Mouse (Mus musculus): Measurements from ENCODE around the gene Rtl10. TPM values are rescaled to one million over a fixed set of nuclear protein-coding genes. Genes with fewer than 3 reads are reported as not detected.
"Not testable (repeated sequence)": the region's sequence is repeated elsewhere in the genome, so short reads cannot be mapped to it uniquely, and the experiment has no call there.

Gene Rtl10
- polyA plus RNA-seq, 1 experiment from 2014 or later = 3.4 TPM

DNA sequence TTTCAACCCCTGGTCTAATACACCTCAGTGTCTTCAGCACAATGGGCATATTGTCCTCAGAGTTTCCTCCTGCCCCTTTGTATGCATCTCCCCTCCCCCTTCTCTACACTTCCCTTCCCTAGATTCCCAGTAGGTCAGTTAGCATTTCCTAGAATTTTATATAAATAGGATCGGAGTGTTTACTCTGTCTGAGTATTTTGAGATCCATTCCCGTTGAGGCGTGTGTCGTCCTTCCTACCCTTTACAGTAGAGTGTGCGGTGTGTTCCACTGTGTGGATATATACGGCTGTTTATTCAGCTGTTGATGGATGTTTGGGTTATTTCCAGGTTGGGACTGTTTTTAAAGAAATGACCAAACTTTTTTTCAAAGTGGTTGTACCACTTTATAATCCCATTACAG lies 14.8 kb downstream of the Rtl10 start:
- no peak for ATAC-seq (ENCODE audit: low read depth)
- Histone ChIP-seq H3K27me3 (ENCODE audit: control insufficient read depth, insufficient read depth, low read length) (no peaks in the 10 kb centered on the region), H3K4me2 (ENCODE audit: low read depth, low read length) (no peak overlapping the region), H3K4me1 (ENCODE audit: control insufficient read depth, insufficient read depth, low read length) (no peaks in the 10 kb centered on the region), H3K27ac (ENCODE audit: low read depth, low read length) (no peak overlapping the region), H3K36me3 (ENCODE audit: control insufficient read depth, insufficient read depth, low read length) (no peaks in the 10 kb centered on the region), H3K9ac (replicated peaks; ENCODE audit: low read depth, low read length) (no peak overlapping the region), H3K4me3 (ENCODE audit: low read depth, low read length) (no peak overlapping the region), H3K9me3 (ENCODE audit: control insufficient read depth, low read length) (no peaks in the 10 kb centered on the region)
- WGBS = 82% methylated on average over 6 of the region's 6 CpGs

DNA sequence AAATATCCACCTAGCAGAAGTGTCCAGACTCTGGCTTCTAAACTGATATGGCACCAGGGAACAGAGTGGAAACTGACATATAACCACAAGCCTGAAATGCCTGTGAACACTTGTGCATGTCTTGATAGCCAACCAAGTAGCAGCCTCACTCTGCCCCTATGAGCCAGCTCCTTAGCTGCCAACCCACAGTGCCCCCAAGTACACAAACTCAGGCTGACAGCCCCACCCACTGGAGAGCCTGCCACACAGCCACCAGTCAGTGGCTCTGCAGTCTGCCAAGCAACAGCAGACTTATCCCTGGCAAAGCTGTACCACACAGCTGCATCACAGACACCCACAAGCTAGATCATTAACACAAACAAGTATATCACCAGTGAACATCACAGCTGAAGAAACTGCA lies 19.4 kb downstream of the Rtl10 start:
- no peak for ATAC-seq (ENCODE audit: low read depth)
- Histone ChIP-seq H3K36me3 (ENCODE audit: control insufficient read depth, insufficient read depth, low read length) (no peaks in the 10 kb centered on the region), H3K27me3 (ENCODE audit: control insufficient read depth, insufficient read depth, low read length) (no peaks in the 10 kb centered on the region)

DNA sequence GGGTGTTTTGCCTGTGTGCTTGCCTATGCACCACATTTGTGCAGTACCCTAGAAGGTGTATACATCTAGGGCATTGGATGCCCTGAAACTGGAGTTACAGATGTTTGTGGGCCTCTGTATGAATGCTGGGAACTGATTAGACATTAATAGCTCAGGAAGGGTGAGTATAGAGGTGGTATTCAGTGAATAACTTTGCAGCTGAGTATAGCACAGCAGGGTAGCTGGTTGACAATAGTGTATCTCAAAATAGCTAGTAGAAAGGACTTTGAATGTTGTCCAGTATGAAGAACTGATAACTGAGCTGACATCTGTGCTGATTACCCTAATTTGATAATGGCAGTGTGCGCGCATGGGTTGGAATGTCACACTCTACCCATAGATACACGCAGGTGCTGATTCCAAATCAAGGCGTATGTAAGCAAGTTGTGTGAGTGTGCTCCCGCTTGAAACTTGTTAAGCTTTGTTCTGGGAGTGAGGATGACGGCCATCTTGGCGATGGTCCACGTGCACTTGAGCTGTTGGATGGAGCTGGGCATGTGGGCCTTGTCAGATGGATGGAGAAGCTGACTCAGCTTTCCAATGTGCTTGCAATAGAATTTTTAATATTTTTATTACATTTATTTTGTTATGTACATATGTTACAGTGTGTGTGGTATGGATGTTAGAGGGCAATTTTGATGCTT lies 25.0 kb downstream of the Rtl10 start:
- WGBS = 93% methylated on average over 8 of the region's 8 CpGs
- no peaks in the 10 kb centered on the region for H3K4me1 ChIP-seq (ENCODE audit: control insufficient read depth, insufficient read depth, low read length)
- H3K27me3 ChIP-seq (ENCODE audit: control insufficient read depth, insufficient read depth, low read length) = no peaks in the 10 kb centered on the region
- no peak overlapping the region for H3K27ac ChIP-seq (ENCODE audit: low read depth, low read length)
- ATAC-seq (ENCODE audit: low read depth) = no peak
- H3K9ac ChIP-seq (replicated peaks; ENCODE audit: low read depth, low read length) = no peak overlapping the region
- no peak overlapping the region for H3K4me3 ChIP-seq (ENCODE audit: low read depth, low read length)
- H3K36me3 ChIP-seq (ENCODE audit: control insufficient read depth, insufficient read depth, low read length) = no peaks in the 10 kb centered on the region
- H3K9me3 ChIP-seq (ENCODE audit: control insufficient read depth, low read length) = no peaks in the 10 kb centered on the region
- no peak overlapping the region for H3K4me2 ChIP-seq (ENCODE audit: low read depth, low read length)

More for the DNA sequence above, 19.4 kb downstream of the Rtl10 start:
- no peak overlapping the region for H3K4me2 ChIP-seq (ENCODE audit: low read depth, low read length)
- no peaks in the 10 kb centered on the region for H3K9me3 ChIP-seq (ENCODE audit: control insufficient read depth, low read length)
- H3K4me1 ChIP-seq (ENCODE audit: control insufficient read depth, insufficient read depth, low read length) = no peaks in the 10 kb centered on the region
- H3K9ac ChIP-seq (replicated peaks; ENCODE audit: low read depth, low read length) = no peak overlapping the region
- H3K27ac ChIP-seq (ENCODE audit: low read depth, low read length) = no peak overlapping the region
- no peak overlapping the region for H3K4me3 ChIP-seq (ENCODE audit: low read depth, low read length)

DNA sequence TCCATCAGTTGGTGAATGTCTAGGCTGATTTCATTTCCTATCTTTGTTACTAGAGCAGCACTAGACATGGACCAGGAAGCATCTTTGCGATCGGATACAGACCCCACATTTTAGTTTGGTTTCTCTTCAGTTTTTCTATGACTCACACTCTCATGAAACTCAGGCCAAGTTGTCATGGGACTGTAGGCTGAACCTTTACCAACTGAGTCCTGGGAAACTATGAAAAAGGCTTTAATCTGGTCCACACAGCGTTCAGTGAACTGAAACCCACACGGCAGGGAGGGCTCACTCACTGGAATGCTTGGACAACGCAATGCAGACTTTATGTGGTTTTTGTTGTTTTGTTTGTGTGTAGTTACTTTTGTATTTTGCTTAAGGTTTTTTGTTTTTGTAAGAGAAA lies 30.0 kb downstream of the Rtl10 start:
- Histone ChIP-seq H3K4me3 (ENCODE audit: low read depth, low read length) (no peak overlapping the region), H3K27ac (ENCODE audit: low read depth, low read length) (no peak overlapping the region), H3K36me3 (ENCODE audit: control insufficient read depth, insufficient read depth, low read length) (no peaks in the 10 kb centered on the region), H3K9me3 (ENCODE audit: control insufficient read depth, low read length) (peaks cover 3% of the 10 kb centered on the region; the same call in 1 of the 2 replicates), H3K27me3 (ENCODE audit: control insufficient read depth, insufficient read depth, low read length) (no peaks in the 10 kb centered on the region), H3K4me1 (ENCODE audit: control insufficient read depth, insufficient read depth, low read length) (no peaks in the 10 kb centered on the region), H3K4me2 (ENCODE audit: low read depth, low read length) (no peak overlapping the region), H3K9ac (replicated peaks; ENCODE audit: low read depth, low read length) (no peak overlapping the region)
- no peak for ATAC-seq (ENCODE audit: low read depth)
- 90% methylated on average over 5 of the region's 5 CpGs for WGBS

DNA sequence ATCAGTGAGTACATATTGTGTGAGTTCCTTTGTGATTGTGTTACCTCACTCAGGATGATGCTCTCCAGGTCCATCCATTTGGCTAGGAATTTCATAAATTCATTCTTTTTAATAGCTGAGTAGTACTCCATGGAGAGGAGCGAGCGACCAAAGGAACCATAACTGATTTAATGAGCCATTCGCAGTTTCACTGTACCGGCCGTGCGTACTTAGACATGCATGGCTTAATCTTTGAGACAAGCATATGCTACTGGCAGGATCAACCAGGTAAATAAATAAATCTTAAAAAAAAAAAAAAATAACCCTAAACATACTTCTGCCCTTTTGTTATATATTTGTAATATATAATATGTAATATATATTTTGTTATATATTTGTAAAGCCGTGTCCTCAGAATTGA lies 34.4 kb downstream of the Rtl10 start:
- not testable (repeated sequence) for H3K27me3 ChIP-seq (ENCODE audit: control insufficient read depth, insufficient read depth, low read length); H3K9ac ChIP-seq (replicated peaks; ENCODE audit: low read depth, low read length); H3K36me3 ChIP-seq (ENCODE audit: control insufficient read depth, insufficient read depth, low read length); H3K4me2 ChIP-seq (ENCODE audit: low read depth, low read length); H3K27ac ChIP-seq (ENCODE audit: low read depth, low read length); H3K4me1 ChIP-seq (ENCODE audit: control insufficient read depth, insufficient read depth, low read length); H3K4me3 ChIP-seq (ENCODE audit: low read depth, low read length); H3K9me3 ChIP-seq (ENCODE audit: control insufficient read depth, low read length)
- ATAC-seq (ENCODE audit: low read depth) = peak; percentile 99
- 93% methylated on average over 7 of the region's 7 CpGs for WGBS

DNA sequence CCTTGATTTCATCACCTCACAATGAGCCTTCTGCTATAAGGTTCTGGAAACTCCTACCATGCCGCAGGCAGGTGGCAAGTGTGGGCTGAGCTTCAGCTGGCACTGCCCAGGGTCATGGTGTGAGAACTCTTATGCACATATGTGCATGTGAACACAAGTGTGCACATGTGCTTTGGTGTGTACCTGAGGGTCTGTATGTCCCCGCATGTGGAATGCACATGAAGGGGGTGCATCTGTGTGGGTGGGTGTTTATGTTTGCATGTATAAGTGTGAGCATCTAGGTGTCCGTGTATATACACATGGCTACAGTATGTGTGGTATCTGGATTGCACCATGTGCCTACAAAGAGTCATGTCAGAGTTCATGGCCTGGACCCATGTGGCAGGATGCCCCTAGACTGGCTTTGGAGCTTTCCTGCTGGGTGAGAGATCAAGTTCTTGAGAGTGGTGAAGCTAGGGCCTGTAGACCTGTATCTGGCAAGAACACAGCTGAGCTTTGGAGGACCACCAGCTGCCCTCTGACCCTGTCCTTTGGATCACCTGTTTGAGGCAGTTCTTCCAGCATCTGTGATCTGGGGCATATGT lies 38.8 kb downstream of the Rtl10 start:
- Histone ChIP-seq H3K27me3 (ENCODE audit: control insufficient read depth, insufficient read depth, low read length) (no peaks in the 10 kb centered on the region), H3K4me1 (ENCODE audit: control insufficient read depth, insufficient read depth, low read length) (no peaks in the 10 kb centered on the region), H3K9me3 (ENCODE audit: control insufficient read depth, low read length) (no peaks in the 10 kb centered on the region), H3K36me3 (ENCODE audit: control insufficient read depth, insufficient read depth, low read length) (no peaks in the 10 kb centered on the region), H3K9ac (replicated peaks; ENCODE audit: low read depth, low read length) (no peak overlapping the region), H3K4me2 (ENCODE audit: low read depth, low read length) (no peak overlapping the region), H3K4me3 (ENCODE audit: low read depth, low read length) (no peak overlapping the region), H3K27ac (ENCODE audit: low read depth, low read length) (no peak overlapping the region)
- 84% methylated on average over 3 of the region's 3 CpGs for WGBS
- ATAC-seq (ENCODE audit: low read depth) = no peak; the same call in 1 of the 2 replicates

DNA sequence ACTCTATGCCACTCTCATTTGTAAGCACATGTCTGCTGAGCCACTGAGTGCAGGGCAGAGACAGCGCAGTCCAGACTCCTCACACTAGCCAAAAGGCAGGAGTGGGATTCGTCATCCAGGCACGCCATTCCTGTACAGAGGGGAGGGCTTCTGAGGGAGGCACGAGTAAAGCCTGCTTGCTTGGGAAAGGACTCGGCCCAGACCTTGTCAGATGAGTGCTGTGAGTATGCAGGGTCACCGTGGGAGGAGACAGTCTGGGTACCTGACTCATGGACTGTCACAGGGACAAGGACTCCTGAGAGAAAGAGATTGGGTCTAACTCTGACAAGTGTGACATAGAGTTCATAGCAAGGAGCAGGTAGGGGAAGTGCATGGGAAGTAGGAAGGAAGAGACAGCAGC lies 40.6 kb downstream of the Rtl10 start:
- Histone ChIP-seq H3K9ac (replicated peaks; ENCODE audit: low read depth, low read length) (no peak overlapping the region), H3K4me3 (ENCODE audit: low read depth, low read length) (no peak overlapping the region), H3K27ac (ENCODE audit: low read depth, low read length) (no peak overlapping the region), H3K9me3 (ENCODE audit: control insufficient read depth, low read length) (no peaks in the 10 kb centered on the region), H3K4me1 (ENCODE audit: control insufficient read depth, insufficient read depth, low read length) (no peaks in the 10 kb centered on the region), H3K27me3 (ENCODE audit: control insufficient read depth, insufficient read depth, low read length) (no peaks in the 10 kb centered on the region), H3K4me2 (ENCODE audit: low read depth, low read length) (no peak overlapping the region), H3K36me3 (ENCODE audit: control insufficient read depth, insufficient read depth, low read length) (no peaks in the 10 kb centered on the region)
- ATAC-seq (ENCODE audit: low read depth) = no peak
- WGBS = 82% methylated on average over 6 of the region's 6 CpGs

DNA sequence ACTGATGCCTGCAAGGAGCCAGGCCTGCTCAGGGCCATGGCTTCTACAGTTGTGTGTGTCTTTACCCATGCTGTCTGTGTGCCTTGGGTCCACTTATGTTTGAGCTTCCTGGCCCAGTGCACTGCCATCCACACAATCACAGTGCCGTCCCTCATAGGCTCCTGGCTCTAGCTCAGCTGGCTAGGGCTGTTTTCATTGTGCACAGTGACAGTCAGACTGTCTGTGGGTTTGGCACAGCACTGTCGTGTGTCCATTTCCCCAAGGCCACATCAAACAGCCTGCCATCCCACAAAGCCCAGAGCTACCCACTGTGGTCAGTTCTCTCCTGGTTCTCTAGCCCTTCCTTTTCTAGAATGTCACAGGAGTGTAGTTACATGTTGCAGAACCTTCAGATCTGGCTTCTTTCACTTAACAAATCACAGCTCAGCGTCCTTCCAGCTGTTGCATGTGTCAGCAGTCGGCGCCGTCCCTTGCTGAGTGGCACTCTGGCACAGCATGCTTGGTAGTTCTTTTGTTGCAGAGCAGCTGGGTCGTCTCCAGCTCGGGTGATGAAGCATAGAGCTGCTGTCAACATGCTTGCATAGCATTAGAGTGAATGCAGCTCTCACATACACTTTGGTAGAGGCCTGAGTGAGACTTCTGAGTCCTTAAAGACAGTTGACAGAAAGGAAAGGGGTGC lies 44.6 kb downstream of the Rtl10 start:
- Histone ChIP-seq H3K9me3 (ENCODE audit: control insufficient read depth, low read length) (no peaks in the 10 kb centered on the region), H3K36me3 (ENCODE audit: control insufficient read depth, insufficient read depth, low read length) (no peaks in the 10 kb centered on the region), H3K4me1 (ENCODE audit: control insufficient read depth, insufficient read depth, low read length) (no peaks in the 10 kb centered on the region), H3K9ac (replicated peaks; ENCODE audit: low read depth, low read length) (no peak overlapping the region), H3K27ac (ENCODE audit: low read depth, low read length) (no peak overlapping the region), H3K4me2 (ENCODE audit: low read depth, low read length) (no peak overlapping the region), H3K4me3 (ENCODE audit: low read depth, low read length) (no peak overlapping the region), H3K27me3 (ENCODE audit: control insufficient read depth, insufficient read depth, low read length) (no peaks in the 10 kb centered on the region)
- 53% methylated on average over 8 of the region's 8 CpGs for WGBS
- no peak for ATAC-seq (ENCODE audit: low read depth)

DNA sequence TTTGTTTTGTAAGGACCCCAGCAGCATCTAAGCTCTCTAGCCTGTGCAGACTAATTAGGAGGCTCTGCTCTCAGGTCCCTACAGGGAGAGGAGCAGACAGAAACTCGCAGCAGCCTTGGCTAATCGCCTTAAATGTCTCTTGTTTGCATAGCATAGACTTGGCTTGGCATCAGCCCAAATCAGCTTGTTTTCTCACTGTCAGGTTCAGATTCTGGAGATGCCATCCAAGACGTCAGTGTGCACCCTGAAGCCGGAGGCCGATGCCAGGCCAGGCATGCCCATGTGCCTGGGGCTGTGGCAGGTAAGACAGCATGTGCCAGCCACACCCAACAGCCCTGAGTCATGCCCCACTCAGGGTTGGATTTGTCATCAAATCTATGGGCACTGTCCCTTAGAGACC lies 49.2 kb downstream of the Rtl10 start:
- WGBS = 72% methylated on average over 5 of the region's 5 CpGs
- Histone ChIP-seq H3K9me3 (ENCODE audit: control insufficient read depth, low read length) (no peaks in the 10 kb centered on the region), H3K4me2 (ENCODE audit: low read depth, low read length) (no peak overlapping the region), H3K9ac (replicated peaks; ENCODE audit: low read depth, low read length) (no peak overlapping the region), H3K27me3 (ENCODE audit: control insufficient read depth, insufficient read depth, low read length) (no peaks in the 10 kb centered on the region), H3K4me1 (ENCODE audit: control insufficient read depth, insufficient read depth, low read length) (no peaks in the 10 kb centered on the region), H3K27ac (ENCODE audit: low read depth, low read length) (no peak overlapping the region), H3K36me3 (ENCODE audit: control insufficient read depth, insufficient read depth, low read length) (no peaks in the 10 kb centered on the region), H3K4me3 (ENCODE audit: low read depth, low read length) (no peak overlapping the region)
- no peak for ATAC-seq (ENCODE audit: low read depth)
